Mouse (Mus musculus): ENCODE results near the gene Mxi1. TPM values are rescaled to one million over a fixed set of nuclear protein-coding genes. Genes with fewer than 3 reads are reported as not detected.
"Not testable (repeated sequence)": the region's sequence is repeated elsewhere in the genome, so short reads cannot be mapped to it uniquely, and the experiment has no call there.

Mxi1 gene
- total RNA-seq, 2 experiments from 2014 or later, result 62.8 to 68.6 TPM

DNA sequence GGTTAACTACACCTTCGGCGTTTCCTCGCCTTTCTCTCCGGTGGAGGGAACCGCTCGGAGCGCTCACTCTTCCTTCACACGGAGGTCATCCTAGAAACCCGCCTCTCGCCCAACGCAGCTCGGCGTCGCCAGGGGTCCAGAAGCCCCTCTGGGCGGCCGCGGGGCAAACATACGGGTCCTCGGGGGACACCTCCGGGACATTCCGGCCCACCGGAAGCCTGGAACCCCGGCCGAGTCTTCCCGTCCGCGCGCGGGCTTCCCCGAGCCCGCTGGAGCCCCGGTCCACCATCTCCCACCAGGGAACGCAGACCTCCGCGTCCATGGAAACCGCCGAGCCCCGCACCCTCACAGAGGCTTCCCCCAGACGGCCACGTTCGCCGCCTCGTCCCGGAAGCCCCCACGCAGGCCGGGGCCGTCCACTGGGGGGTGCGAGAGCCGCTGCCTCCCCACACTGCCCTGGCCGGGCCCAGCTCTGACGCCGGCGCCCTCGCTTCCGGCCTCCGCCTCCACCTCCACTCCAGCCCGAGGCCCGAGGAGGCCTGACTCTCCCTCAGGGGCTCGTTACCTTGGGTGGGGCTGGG, 79.6 kb downstream of the Mxi1 start:
- DNase-seq (ENCODE audit: low spot score in 2 of 2), result peak; percentile 48 to 51
- Histone ChIP-seq H3K4me3 (peak overlapping the region; percentile 92), H3K27ac (peak overlapping the region; percentile 91)
- peak; percentile 40 for TF ChIP-seq CTCF (conservative IDR thresholded peaks at IDR 0.05)

- peak within 1 kb of the TSS; percentile 92 for H3K4me3 ChIP-seq
- peak; percentile 99 for DNase-seq (ENCODE audit: low spot score in 2 of 2)
- peak within 1 kb of the TSS; percentile 91 for H3K27ac ChIP-seq
- no peak for TF ChIP-seq CTCF (conservative IDR thresholded peaks at IDR 0.05)
Measured at GRCm38 (mm10) chr19:53390495-53391007, 80.2 kb downstream of the Mxi1 start, which contains the start of gene Smndc1. TSS of gene Smndc1 (minus strand) at chr19:53390578.

GRCm38 (mm10) chr19:53391386-53391785, 81.1 kb downstream of the Mxi1 start:
- peak overlapping the region; percentile 92 for H3K4me3 ChIP-seq
- no peak for TF ChIP-seq CTCF (conservative IDR thresholded peaks at IDR 0.05)
- H3K27ac ChIP-seq, result peak overlapping the region; percentile 91
- no peak for DNase-seq (ENCODE audit: low spot score in 2 of 2)

GRCm38 (mm10) chr19:53391787-53392186, 81.5 kb downstream of the Mxi1 start:
- no peak for TF ChIP-seq CTCF (conservative IDR thresholded peaks at IDR 0.05)
- H3K4me3 ChIP-seq, result no peak overlapping the region; the same call in 1 of the 2 replicates
- no peak overlapping the region; the same call in 1 of the 2 replicates for H3K27ac ChIP-seq
- no peak for DNase-seq (ENCODE audit: low spot score in 2 of 2)

DNA sequence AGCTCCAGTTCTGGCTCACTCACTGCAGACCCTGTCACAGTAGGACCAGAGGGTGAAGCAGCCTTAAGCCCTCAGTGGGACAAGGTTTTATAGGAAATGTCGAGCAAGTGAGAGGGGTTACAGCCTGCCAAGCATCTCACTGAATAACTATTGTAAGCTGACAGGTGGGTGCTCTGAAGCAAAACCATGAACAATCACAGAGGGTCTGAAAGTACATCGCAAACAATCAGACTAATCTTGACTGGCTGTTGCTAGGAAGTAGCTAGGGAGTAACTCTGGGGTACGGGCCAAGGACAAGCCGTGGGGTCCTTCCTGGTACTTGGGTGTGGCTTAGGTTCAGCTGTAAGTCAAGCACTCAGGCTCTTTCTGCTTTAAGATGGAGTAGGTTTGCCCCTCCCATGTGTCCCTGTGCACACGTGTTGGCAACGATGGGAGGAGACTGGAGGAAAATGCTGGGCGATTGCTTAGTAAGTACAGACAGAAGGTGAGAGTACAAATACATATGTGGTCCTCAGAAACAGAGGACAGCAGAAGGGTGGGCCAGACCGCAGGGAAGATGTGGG, 82.5 kb downstream of the Mxi1 start:
- H3K27ac ChIP-seq, result peak overlapping the region; percentile 4; the same call in 1 of the 2 replicates
- no peak for DNase-seq (ENCODE audit: low spot score in 2 of 2)
- H3K4me3 ChIP-seq, result no peak overlapping the region
- no peak for TF ChIP-seq CTCF (conservative IDR thresholded peaks at IDR 0.05)

- no peak for TF ChIP-seq CTCF (conservative IDR thresholded peaks at IDR 0.05)
- no peak overlapping the region for H3K4me3 ChIP-seq
- peak overlapping the region; percentile 32; the same call in 1 of the 2 replicates for H3K27ac ChIP-seq
- no peak for DNase-seq (ENCODE audit: low spot score in 2 of 2)
Measured at GRCm38 (mm10) chr19:53393646-53394045, 83.3 kb downstream of the Mxi1 start.

GRCm38 (mm10) chr19:53394552-53394951, 84.2 kb downstream of the Mxi1 start:
- Histone ChIP-seq H3K27ac (peak overlapping the region; percentile 32; the same call in 1 of the 2 replicates), H3K4me3 (no peak overlapping the region)
- peak in 1 of 2 experiments; percentile 49 for DNase-seq (ENCODE audit: low spot score in 2 of 2)
- TF ChIP-seq CTCF (conservative IDR thresholded peaks at IDR 0.05), result peak; percentile 90

- H3K4me3 ChIP-seq; DNase-seq (ENCODE audit: low spot score in 2 of 2); H3K27ac ChIP-seq: not testable (repeated sequence)
Measured at GRCm38 (mm10) chr19:53394956-53395355, 84.6 kb downstream of the Mxi1 start.

GRCm38 (mm10) chr19:53395805-53396204, 85.5 kb downstream of the Mxi1 start:
- DNase-seq (ENCODE audit: low spot score in 2 of 2); H3K27ac ChIP-seq; H3K4me3 ChIP-seq: not testable (repeated sequence)

GRCm38 (mm10) chr19:53397451-53398233, 87.3 kb downstream of the Mxi1 start:
- Histone ChIP-seq H3K27ac (no peak overlapping the region), H3K4me3 (no peak overlapping the region)
- no peak for TF ChIP-seq CTCF (conservative IDR thresholded peaks at IDR 0.05)
- no peak for DNase-seq (ENCODE audit: low spot score in 2 of 2)

GRCm38 (mm10) chr19:53399213-53399612, 88.9 kb downstream of the Mxi1 start:
- no peak for DNase-seq (ENCODE audit: low spot score in 2 of 2)
- no peak for TF ChIP-seq CTCF (conservative IDR thresholded peaks at IDR 0.05)
- Histone ChIP-seq H3K4me3 (no peak overlapping the region), H3K27ac (no peak overlapping the region)

- DNase-seq (ENCODE audit: low spot score in 2 of 2), result no peak
- TF ChIP-seq CTCF (conservative IDR thresholded peaks at IDR 0.05), result peak; percentile 63
- Histone ChIP-seq H3K27ac (no peak overlapping the region), H3K4me3 (no peak overlapping the region)
Measured at GRCm38 (mm10) chr19:53400332-53401110, 90.2 kb downstream of the Mxi1 start.
